Mouse (Mus musculus) hematopoietic stem cell, adult 5-6 weeks (primary cell): ENCODE data around the gene Car7. TPM values are rescaled to one million over a fixed set of nuclear protein-coding genes. Genes with fewer than 3 reads are reported as not detected.

Source experiments
- ATAC-seq, 2 experiments: fragments of 125-278 bp in 1 of 2; replicated peaks in 1 of 2; 2 replicates each; pipeline ENCODE4 v1.8.0; 2016 to 2017; ENCODE audit warnings: inconsistent platforms in 2 of 2, mild to moderate bottlenecking in 2 of 2, moderate number of reproducible peaks in 2 of 2, low read depth in 1 of 2, moderate TSS enrichment in 1 of 2; ENCODE audit not compliant: low FRiP score in 2 of 2, poor library complexity in 2 of 2, severe bottlenecking in 2 of 2, insufficient read depth in 1 of 2, low TSS enrichment in 1 of 2
- total RNA-seq: library from RNA; stranded (forward); fragments of 172-1452, 232-1000 nt; gene quantifications from 2 replicates; pipeline ENCODE4 v1.2.3, GENCODE M21; 2017

Gene Car7
- total RNA-seq, 1 experiment from 2014 or later, result 0.79 TPM

DNA sequence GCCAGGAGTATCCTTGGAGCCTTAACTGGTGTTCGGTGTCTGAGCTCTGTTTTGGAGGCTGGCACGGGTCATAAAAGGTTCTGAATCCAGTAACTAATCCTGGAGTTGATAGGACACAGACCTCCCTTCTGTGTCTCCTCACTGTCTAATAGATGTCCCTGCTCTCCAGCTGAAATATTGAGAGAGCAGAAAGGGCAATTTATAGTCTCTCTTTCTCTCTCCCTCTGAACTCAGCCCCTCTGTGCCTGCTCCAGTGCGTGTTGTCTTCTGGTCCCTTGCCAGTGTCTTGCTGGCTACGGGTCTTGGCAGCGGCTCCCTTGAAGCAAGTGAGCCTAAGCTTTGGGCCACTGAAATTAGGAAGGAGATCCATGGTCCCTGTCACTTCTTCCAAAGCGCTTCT lies 63.2 kb downstream of the Car7 start:
- no peak for ATAC-seq

DNA sequence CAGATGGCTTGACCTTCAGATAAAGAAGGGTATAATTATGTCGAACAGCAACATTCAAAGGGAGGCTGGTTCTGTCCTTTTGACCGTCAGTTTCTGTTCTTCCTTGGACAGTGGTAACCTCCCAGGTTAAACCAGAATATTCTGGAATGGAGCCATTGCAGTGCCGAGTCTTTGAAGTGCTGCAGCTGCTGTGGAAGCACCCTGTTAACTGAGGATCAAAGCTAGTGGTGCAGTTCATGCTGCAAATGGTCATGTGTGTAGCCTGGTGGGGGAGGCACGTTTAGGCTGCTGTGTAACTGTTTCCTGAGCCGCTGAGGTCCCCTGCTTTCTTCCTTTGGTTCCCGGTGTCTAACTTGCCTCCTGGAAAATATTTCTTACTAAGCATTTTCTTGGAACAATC lies 64.0 kb downstream of the Car7 start:
- no peak for ATAC-seq

Other genes with a start within 250 kb of the Car7 start
- gene Cmtm2a, start 241.5 kb upstream of the Car7 start, total RNA-seq, result not detected in 2 replicates
- gene Gm45711, start 224.6 kb upstream of the Car7 start, total RNA-seq, result not detected in 2 replicates
- not detected in 2 replicates for gene Cmtm1, start 224.5 kb upstream of the Car7 start, total RNA-seq
- not detected in 2 replicates for gene Gm11020, start 213.1 kb upstream of the Car7 start, total RNA-seq
- gene Cmtm2b, start 212.5 kb upstream of the Car7 start, total RNA-seq, result not detected in 2 replicates
- gene Cmtm3, start 195.3 kb upstream of the Car7 start, total RNA-seq, result 12.1 and 12.9 TPM in 2 replicates
- gene Cmtm4, start 138.9 kb upstream of the Car7 start, total RNA-seq, result 3.7 and 4.4 TPM in 2 replicates
- 74.0 and 74.4 TPM in 2 replicates for gene Dync1li2, start 91.6 kb upstream of the Car7 start, total RNA-seq
- not detected in 2 replicates for gene Terb1, start 24.8 kb upstream of the Car7 start, total RNA-seq
- 72.7 and 118 TPM in 2 replicates for gene Nae1, start 52 bp upstream of the Car7 start, total RNA-seq
- gene Pdp2, start 56.8 kb downstream of the Car7 start, total RNA-seq, result 13.0 and 13.9 TPM in 2 replicates
- gene Cdh16, start 89.7 kb downstream of the Car7 start, total RNA-seq, result not detected in 2 replicates
- gene Rrad, start 96.6 kb downstream of the Car7 start, total RNA-seq, result 15.0 and 16.3 TPM in 2 replicates
- 24.9 and 31.4 TPM in 2 replicates for gene Ciao2b, start 107.3 kb downstream of the Car7 start, total RNA-seq
- not detected in 2 replicates for gene Ces2a, start 199.3 kb downstream of the Car7 start, total RNA-seq